Comparison of ENCODE assay signal across 26 mouse cellular contexts in the genomic region with DNA sequence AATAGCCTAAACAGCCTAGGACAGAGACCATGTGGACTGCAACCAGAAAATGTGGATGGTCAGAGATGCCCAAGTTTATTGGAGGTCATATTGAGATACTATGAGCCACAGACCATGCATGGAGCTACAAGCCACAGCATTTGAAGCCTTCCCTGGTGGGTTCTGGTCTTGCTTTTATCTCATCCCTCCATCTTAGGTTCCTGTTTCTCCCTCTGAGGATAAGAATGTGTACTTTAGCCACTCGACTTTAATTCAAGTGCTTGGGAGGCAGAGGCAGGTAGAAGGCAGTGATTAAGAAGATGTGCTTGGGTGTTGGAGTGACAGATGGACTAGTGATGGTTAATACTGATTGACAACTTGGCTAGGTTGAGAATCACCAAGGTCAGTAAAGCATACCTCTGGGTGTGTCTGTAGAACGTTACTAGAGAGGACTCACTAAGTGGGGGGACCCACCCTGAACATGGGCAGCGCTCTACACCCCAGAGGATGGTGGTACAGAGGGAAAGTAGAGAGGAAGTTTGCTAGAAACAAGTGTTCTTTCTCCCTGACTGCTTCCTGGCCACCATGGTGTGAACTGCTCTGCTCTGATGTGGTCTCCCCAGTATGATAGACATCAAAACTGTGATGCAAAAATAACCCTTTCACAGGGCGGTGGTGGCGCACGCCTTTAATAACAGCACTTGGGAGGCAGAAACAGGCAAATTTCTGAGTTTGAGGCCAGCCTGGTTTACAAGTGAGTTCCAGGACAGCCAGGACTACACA. TPM values are rescaled to one million over a fixed set of nuclear protein-coding genes. Genes with fewer than 3 reads are reported as not detected.
DNase-seq lines count a peak whose midpoint lies in the region; ATAC-seq lines count a peak whose summit lies in the region.
"Had no signal": no experiment of that assay in that cellular context is flagged by ENCODE, and none has a peak within 500 bp of the region (broad histone marks: within the 10 kb centered on the region; RNA-seq: fewer than 3 reads in every experiment).

No protein-coding gene starts in this region.

- no peaks in the 10 kb centered on the region for H3K9me3 ChIP-seq in hindbrain, embryonic 14.5 days (ENCODE audit: control insufficient read depth, low read length)
- H3K9me3 ChIP-seq: embryonic facial prominence, embryonic 15.5 days; forebrain, embryonic 10.5 days; G1E; heart, embryonic 10.5 days; hindbrain, embryonic 12.5 days had no signal

- no peaks in the 10 kb centered on the region for H3K4me1 ChIP-seq in hindbrain, embryonic 14.5 days (replicated peaks; ENCODE audit: control insufficient read depth, insufficient read depth, low read length)
- H3K4me1 ChIP-seq: embryonic facial prominence, embryonic 15.5 days had no signal

- H3K4me3 ChIP-seq in hindbrain, embryonic 14.5 days (replicated peaks; ENCODE audit: low read length) = no peak overlapping the region
- H3K4me3 ChIP-seq: embryonic facial prominence, embryonic 15.5 days; erythroblast, embryonic 14.5 days; forebrain, embryonic 10.5 days; heart, embryonic 10.5 days; hindbrain, embryonic 12.5 days had no signal

- H3K27me3 ChIP-seq in hindbrain, embryonic 14.5 days (ENCODE audit: control insufficient read depth, insufficient read depth, low read length) = no peaks in the 10 kb centered on the region
- H3K27me3 ChIP-seq: embryonic facial prominence, embryonic 15.5 days had no signal

- WGBS in hindbrain, embryonic 14.5 days = 92% methylated on average over 6 of the region's 6 CpGs

- ATAC-seq in CD4-positive, CD25-positive, alpha-beta regulatory T cell, adult 4 months = peak; percentile 56
- ATAC-seq in activated CD4-positive, CD25-positive, alpha-beta regulatory T cell, adult 4 months = peak; percentile 59
- ATAC-seq in hindbrain, embryonic 14.5 days (ENCODE audit: low FRiP score) = no peak
- no peak for ATAC-seq in megakaryocyte progenitor cell, adult 5-6 weeks (replicated peaks; ENCODE audit: poor library complexity)
- ATAC-seq: forebrain, embryonic 14.5 days; hindbrain, postnatal 0 days had no signal

- DNase-seq in spleen, postnatal 36 days (ENCODE audit: low spot score in 2 of 2) = peak; percentile 9 to 13
- no peak for DNase-seq in spleen, postnatal 14 days (ENCODE audit: low spot score in 2 of 2)
- DNase-seq in naive thymus-derived CD4-positive, alpha-beta T cell, adult 2 months (ENCODE audit: low read depth) = peak; percentile 63
- DNase-seq in hindbrain, embryonic 14.5 days (ENCODE audit: low spot score) = no peak
- DNase-seq in adrenal gland, adult 8-10 months = no peak
- DNase-seq: adrenal gland, postnatal 10 days; B cell, adult 2 months; cerebellum, adult 11 months; cerebellum, adult 8-10 months; cerebellum, postnatal 14 days; embryo, embryonic 11 days; gastrocnemius, postnatal 10 days; heart, adult 18-20 months; heart, postnatal 10 days; heart, postnatal 4 days had no signal

- H3K27ac ChIP-seq in hindbrain, embryonic 14.5 days = no peak overlapping the region
- H3K27ac ChIP-seq: embryonic facial prominence, embryonic 15.5 days; forebrain, embryonic 10.5 days; heart, embryonic 10.5 days; hindbrain, embryonic 12.5 days; hindbrain, postnatal 0 days had no signal

- no peak overlapping the region for H3K9ac ChIP-seq in hindbrain, embryonic 14.5 days
- H3K9ac ChIP-seq: embryonic facial prominence, embryonic 15.5 days; hindbrain, embryonic 12.5 days had no signal

- H3K4me2 ChIP-seq in hindbrain, embryonic 14.5 days (replicated peaks) = no peak overlapping the region
- H3K4me2 ChIP-seq: embryonic facial prominence, embryonic 15.5 days; hindbrain, embryonic 12.5 days had no signal

- no peaks in the 10 kb centered on the region for H3K36me3 ChIP-seq in hindbrain, embryonic 14.5 days (replicated peaks; ENCODE audit: control insufficient read depth, insufficient read depth)
- H3K36me3 ChIP-seq: embryonic facial prominence, embryonic 15.5 days; forebrain, embryonic 10.5 days; G1E; heart, embryonic 10.5 days; hindbrain, embryonic 12.5 days had no signal

RNA-seq across cellular contexts. Expression of a gene that starts 14.7 kb away (rescaled TPM):
- 10 to 100 TPM; 32.8 to 36.9 TPM for polyA plus RNA-seq in CD4-positive, CD25-positive, alpha-beta regulatory T cell, adult 4 months (2017; shearing (Covaris generic))
- polyA plus RNA-seq in activated CD4-positive, CD25-positive, alpha-beta regulatory T cell, adult 4 months (2017; shearing (Covaris generic)) = 10 to 100 TPM; 38.4 to 46.6 TPM
- polyA plus RNA-seq in hindbrain, embryonic 14.5 days (2014; fragmentation: Nextera tagmentation; extraction: Ambion mirVana) = 31.8 and 32.0 TPM in 2 replicates
- 10 to 100 TPM; 61.2 to 71.8 (median 64.7) TPM for total RNA-seq in adrenal gland, adult 8-10 months (2022)
- 36.4 and 39.5 TPM in 2 replicates for total RNA-seq in megakaryocyte progenitor cell, adult 5-6 weeks (2015)
- total RNA-seq in megakaryocyte progenitor cell, adult 5-6 weeks (2017) = 24.3 and 30.1 TPM in 2 replicates

Comparison
In these comparisons a context has a peak if more than half of its experiments do, and no peak if none do; other contexts are left out.
1. DNase-seq: peak in spleen, postnatal 36 days (2 of 2) and naive thymus-derived CD4-positive, alpha-beta T cell, adult 2 months (single experiment); none in spleen, postnatal 14 days (0 of 2), hindbrain, embryonic 14.5 days (single experiment) and adrenal gland, adult 8-10 months (single experiment).
2. ATAC-seq: peak in CD4-positive, CD25-positive, alpha-beta regulatory T cell, adult 4 months (single experiment) and activated CD4-positive, CD25-positive, alpha-beta regulatory T cell, adult 4 months (single experiment); none in hindbrain, embryonic 14.5 days (single experiment) and megakaryocyte progenitor cell, adult 5-6 weeks (single experiment).